Comparison of ENCODE assay signal across 8 mouse cellular contexts in genomic region chr12:83988483-83988882, GRCm38 (mm10). TPM values are rescaled to one million over a fixed set of nuclear protein-coding genes. Genes with fewer than 3 reads are reported as not detected.
DNase-seq lines count a peak whose midpoint lies in the region; ATAC-seq and TF ChIP-seq lines count a peak whose summit lies in the region.

No protein-coding gene starts in this region.

- ATAC-seq in heart, embryonic 14.5 days (ENCODE audit: insufficient number of reproducible peaks, insufficient read depth, low FRiP score, low read depth), result no peak
- ATAC-seq in forebrain, embryonic 12.5 days (ENCODE audit: low FRiP score), result peak; percentile 27; the same call in 1 of the 2 replicates
- no peak for ATAC-seq in liver, embryonic 16.5 days (ENCODE audit: low read depth)

- peak overlapping the region; percentile 98 to 100 for H3K27ac ChIP-seq in heart, embryonic 14.5 days (replicated peaks in 1 of 2; ENCODE audit: control insufficient read depth in 1 of 2, insufficient read depth in 1 of 2, low read depth in 2 of 2, low read length in 2 of 2)
- H3K27ac ChIP-seq in forebrain, embryonic 12.5 days, result no peak overlapping the region
- no peak overlapping the region; the same call in 1 of the 2 replicates for H3K27ac ChIP-seq in liver, embryonic 16.5 days (ENCODE audit: low read length)

- peaks cover 20% of the 10 kb centered on the region for H3K36me3 ChIP-seq in heart, embryonic 14.5 days (ENCODE audit: control insufficient read depth, insufficient read depth, low read length)
- no peaks in the 10 kb centered on the region for H3K36me3 ChIP-seq in E14TG2a.4 (ENCODE audit: insufficient read depth, low read length)
- H3K36me3 ChIP-seq in forebrain, embryonic 12.5 days (replicated peaks), result 0 out of 2 replicates have a peak, but pooled peaks cover 3% of the 10 kb centered on the region
- no peaks in the 10 kb centered on the region for H3K36me3 ChIP-seq in liver, embryonic 16.5 days (ENCODE audit: control insufficient read depth, insufficient read depth)

- DNase-seq in heart, postnatal 10 days, result no peak
- DNase-seq in ovary, adult 18-20 months (ENCODE audit: low spot score), result no peak
- no peak for DNase-seq in frontal cortex, postnatal 14 days (ENCODE audit: low spot score in 2 of 2)
- no peak for DNase-seq in layer of hippocampus, adult 9-10 months (ENCODE audit: low spot score)

- H3K9me3 ChIP-seq in heart, embryonic 14.5 days (ENCODE audit: control insufficient read depth, low read length), result no peaks in the 10 kb centered on the region
- H3K9me3 ChIP-seq in E14TG2a.4 (ENCODE audit: low read length), result peaks cover 6% of the 10 kb centered on the region; the same call in 1 of the 2 replicates
- no peaks in the 10 kb centered on the region for H3K9me3 ChIP-seq in forebrain, embryonic 12.5 days
- no peaks in the 10 kb centered on the region for H3K9me3 ChIP-seq in liver, embryonic 16.5 days (replicated peaks; ENCODE audit: control insufficient read depth, low read length)

- H3K4me2 ChIP-seq in heart, embryonic 14.5 days (ENCODE audit: low read length), result peak overlapping the region; percentile 73
- peak overlapping the region; percentile 66 for H3K4me2 ChIP-seq in forebrain, embryonic 12.5 days
- H3K4me2 ChIP-seq in liver, embryonic 16.5 days (ENCODE audit: low read depth, low read length), result peak overlapping the region; percentile 75

- TF ChIP-seq CTCF in E14TG2a.4 (conservative IDR thresholded peaks at IDR 0.05; ENCODE audit: low read length), result no peak

- WGBS in heart, embryonic 14.5 days, result 67% methylated on average over 4 of the region's 4 CpGs
- 75% methylated on average over 4 of the region's 4 CpGs for WGBS in forebrain, embryonic 12.5 days
- WGBS in liver, embryonic 16.5 days (ENCODE audit: insufficient replicate concordance), result 58% methylated on average over 4 of the region's 4 CpGs

- peaks cover 9 to 14% of the 10 kb centered on the region in 2 experiments; a peak in 3 of 4 replicates for H3K4me1 ChIP-seq in heart, embryonic 14.5 days (ENCODE audit: control insufficient read depth in 2 of 2, insufficient read depth in 2 of 2, low read length in 2 of 2)
- peaks cover 17% of the 10 kb centered on the region for H3K4me1 ChIP-seq in E14TG2a.4 (replicated peaks; ENCODE audit: low read depth, low read length)
- H3K4me1 ChIP-seq in forebrain, embryonic 12.5 days, result peaks cover 4% of the 10 kb centered on the region
- H3K4me1 ChIP-seq in liver, embryonic 16.5 days (ENCODE audit: control insufficient read depth, low read depth, low read length), result no peaks in the 10 kb centered on the region; the same call in 1 of the 2 replicates

- peak overlapping the region; percentile 66 to 92 for H3K4me3 ChIP-seq in heart, embryonic 14.5 days (ENCODE audit: control insufficient read depth in 1 of 2, insufficient read depth in 1 of 2, low read depth in 1 of 2, low read length in 2 of 2)
- peak overlapping the region; percentile 84 for H3K4me3 ChIP-seq in E14TG2a.4 (replicated peaks; ENCODE audit: low read length)
- H3K4me3 ChIP-seq in forebrain, embryonic 12.5 days (replicated peaks), result peak overlapping the region; percentile 65
- H3K4me3 ChIP-seq in liver, embryonic 16.5 days (ENCODE audit: low read depth, low read length), result peak overlapping the region; percentile 67

- intact Hi-C loops in heart, postnatal 10 days (cut with DNase I), result no loop called here

- no peaks in the 10 kb centered on the region for H3K27me3 ChIP-seq in heart, embryonic 14.5 days (ENCODE audit: control insufficient read depth, insufficient read depth, low read length)
- peaks cover 32% of the 10 kb centered on the region for H3K27me3 ChIP-seq in E14TG2a.4 (ENCODE audit: insufficient read depth, low read length)
- H3K27me3 ChIP-seq in forebrain, embryonic 12.5 days, result no peaks in the 10 kb centered on the region
- H3K27me3 ChIP-seq in liver, embryonic 16.5 days (ENCODE audit: control insufficient read depth, insufficient read depth, low read depth, low read length), result no peaks in the 10 kb centered on the region

- H3K9ac ChIP-seq in heart, embryonic 14.5 days (ENCODE audit: low read length), result peak overlapping the region; percentile 92
- peak overlapping the region; percentile 74 for H3K9ac ChIP-seq in forebrain, embryonic 12.5 days
- H3K9ac ChIP-seq in liver, embryonic 16.5 days (ENCODE audit: low read depth, low read length), result peak overlapping the region; percentile 67

RNA-seq across cellular contexts. Expression of gene Acot2, which starts 0.8 kb away (rescaled TPM):
- 79.5 and 81.2 TPM in 2 replicates for polyA plus RNA-seq in heart, embryonic 14.5 days (2014; fragmentation: Nextera tagmentation; extraction: Ambion mirVana)
- 100 to 1,000 TPM; 201 to 233 TPM for total RNA-seq in heart, postnatal 10 days (2021)
- 10.3 and 11.7 TPM in 2 replicates for polyA plus RNA-seq in forebrain, embryonic 12.5 days (2016; fragmentation: Nextera tagmentation; extraction: Ambion mirVana)
- 11.2 and 12.3 TPM in 2 replicates for polyA plus RNA-seq in liver, embryonic 16.5 days (2015; fragmentation: Nextera tagmentation; extraction: Ambion mirVana)

RNA-seq across cellular contexts. Expression of gene Heatr4, which starts 3.8 kb away (rescaled TPM):
- polyA plus RNA-seq in heart, embryonic 14.5 days (2014; fragmentation: Nextera tagmentation; extraction: Ambion mirVana), result not detected in 2 replicates
- under 1 TPM in 1 of 2 experiments, not detected in 1; 0.17 TPM for total RNA-seq in heart, postnatal 10 days (2021)
- polyA plus RNA-seq in forebrain, embryonic 12.5 days (2016; fragmentation: Nextera tagmentation; extraction: Ambion mirVana), result not detected in 2 replicates
- polyA plus RNA-seq in liver, embryonic 16.5 days (2015; fragmentation: Nextera tagmentation; extraction: Ambion mirVana), result not detected in 2 replicates

RNA-seq across cellular contexts. Expression of gene Acot1, which starts 20.8 kb away (rescaled TPM):
- polyA plus RNA-seq in heart, embryonic 14.5 days (2014; fragmentation: Nextera tagmentation; extraction: Ambion mirVana), result 30.0 and 31.9 TPM in 2 replicates
- 100 to 1,000 TPM; 127 to 159 TPM for total RNA-seq in heart, postnatal 10 days (2021)
- polyA plus RNA-seq in forebrain, embryonic 12.5 days (2016; fragmentation: Nextera tagmentation; extraction: Ambion mirVana), result 41.0 and 45.4 TPM in 2 replicates
- polyA plus RNA-seq in liver, embryonic 16.5 days (2015; fragmentation: Nextera tagmentation; extraction: Ambion mirVana), result 30.2 and 36.4 TPM in 2 replicates

RNA-seq across cellular contexts. Expression of gene Riox1, which starts 38.1 kb away (rescaled TPM):
- 7.8 and 9.2 TPM in 2 replicates for polyA plus RNA-seq in heart, embryonic 14.5 days (2014; fragmentation: Nextera tagmentation; extraction: Ambion mirVana)
- 1 to 10 TPM; 7.2 to 7.7 TPM for total RNA-seq in heart, postnatal 10 days (2021)
- 16.9 and 18.5 TPM in 2 replicates for polyA plus RNA-seq in forebrain, embryonic 12.5 days (2016; fragmentation: Nextera tagmentation; extraction: Ambion mirVana)
- polyA plus RNA-seq in liver, embryonic 16.5 days (2015; fragmentation: Nextera tagmentation; extraction: Ambion mirVana), result 4.4 and 4.6 TPM in 2 replicates

RNA-seq across cellular contexts. Expression of gene Acot4, which starts 49.7 kb away (rescaled TPM):
- 0.30 and 0.32 TPM in 2 replicates for polyA plus RNA-seq in heart, embryonic 14.5 days (2014; fragmentation: Nextera tagmentation; extraction: Ambion mirVana)
- total RNA-seq in heart, postnatal 10 days (2021), result 1 to 10 TPM; 1.6 to 2.0 TPM
- 0.15 and 0.33 TPM in 2 replicates for polyA plus RNA-seq in forebrain, embryonic 12.5 days (2016; fragmentation: Nextera tagmentation; extraction: Ambion mirVana)
- polyA plus RNA-seq in liver, embryonic 16.5 days (2015; fragmentation: Nextera tagmentation; extraction: Ambion mirVana), result 8.4 and 10.0 TPM in 2 replicates

Comparison
In these comparisons a context has a peak if more than half of its experiments do, and no peak if none do; other contexts are left out.
1. H3K27ac ChIP-seq: peak in heart, embryonic 14.5 days (2 of 2); none in forebrain, embryonic 12.5 days (single experiment) and liver, embryonic 16.5 days (single experiment).
2. Peak in every context shown above with its lines, with median percentiles within 50 percentile points of each other: H3K4me2 ChIP-seq, H3K4me3 ChIP-seq and H3K9ac ChIP-seq.